Mouse (Mus musculus) lung, adult 2 months (tissue): ENCODE data around the gene Cntnap2.
"Not testable (repeated sequence)": the region's sequence is repeated elsewhere in the genome, so short reads cannot be mapped to it uniquely, and the experiment has no call there.

Experiments
- CTCF ChIP-seq: fragments of 200-500 bp; IDR thresholded peaks from 2 replicates; pipeline ENCODE4 v1.5.1; 2011; ENCODE audit warnings: mild to moderate bottlenecking, low read length, control low read depth; ENCODE audit not compliant: insufficient read depth
- POLR2A ChIP-seq: fragments of 200-500 bp; IDR thresholded peaks from 2 replicates; pipeline ENCODE4 v1.6.1; 2011; ENCODE audit warnings: low read depth, mild to moderate bottlenecking, control low read depth, low read length, borderline replicate concordance; ENCODE audit errors: extremely low read depth

GRCm38 (mm10) chr6:47225391-47225790 is 2166.2 kb downstream of the Cntnap2 start:
- not testable (repeated sequence) for TF ChIP-seq CTCF, POLR2A
